Mouse (Mus musculus): ENCODE results near the gene Ccdc6. TPM values are rescaled to one million over a fixed set of nuclear protein-coding genes. Genes with fewer than 3 reads are reported as not detected.
A peak's percentile ranks its signal among the peaks of the same experiment; 100 is the strongest.

Gene Ccdc6
- polyA plus RNA-seq, 1 experiment from 2014 or later, result 19.1 TPM

DNA sequence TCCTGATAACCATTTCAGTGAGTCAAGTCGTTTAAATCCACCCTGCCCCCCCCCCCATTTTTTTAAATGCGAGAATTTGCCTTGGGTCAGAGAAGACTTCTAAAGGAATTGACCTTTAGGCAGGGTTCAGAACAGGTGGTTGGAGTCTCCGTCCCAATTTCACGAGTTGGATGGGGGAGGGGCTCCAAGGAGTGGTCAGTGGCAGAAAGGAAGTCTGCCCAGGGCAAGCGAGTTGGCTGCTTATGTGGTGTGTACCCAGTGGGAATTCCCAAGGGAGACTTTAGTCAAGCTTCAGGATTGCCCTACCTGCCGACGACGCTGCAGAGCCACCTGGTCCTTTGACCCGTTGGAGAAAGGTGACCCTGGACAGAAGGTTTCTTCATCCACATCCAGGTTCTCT lies 97.4 kb downstream of the Ccdc6 start:
- 70% methylated on average over 9 of the region's 9 CpGs for WGBS
- ATAC-seq (replicated peaks; ENCODE audit: low FRiP score), result no peak
- Histone ChIP-seq H3K27me3 (replicated peaks; ENCODE audit: control insufficient read depth, insufficient read depth, low read length) (no peaks in the 10 kb centered on the region), H3K4me2 (no peak overlapping the region), H3K36me3 (ENCODE audit: control insufficient read depth, insufficient read depth, low read length) (peaks cover 8% of the 10 kb centered on the region; the same call in 1 of the 2 replicates), H3K9me3 (ENCODE audit: control insufficient read depth, low read length) (no peaks in the 10 kb centered on the region), H3K4me1 (replicated peaks; ENCODE audit: control insufficient read depth, insufficient read depth, low read length) (peaks cover 8% of the 10 kb centered on the region), H3K4me3 (ENCODE audit: low read depth, low read length) (no peak overlapping the region), H3K9ac (ENCODE audit: low read depth, low read length) (no peak overlapping the region), H3K27ac (ENCODE audit: low read depth, low read length) (no peak overlapping the region)
- DNase-seq (ENCODE audit: low spot score), result no peak

DNA sequence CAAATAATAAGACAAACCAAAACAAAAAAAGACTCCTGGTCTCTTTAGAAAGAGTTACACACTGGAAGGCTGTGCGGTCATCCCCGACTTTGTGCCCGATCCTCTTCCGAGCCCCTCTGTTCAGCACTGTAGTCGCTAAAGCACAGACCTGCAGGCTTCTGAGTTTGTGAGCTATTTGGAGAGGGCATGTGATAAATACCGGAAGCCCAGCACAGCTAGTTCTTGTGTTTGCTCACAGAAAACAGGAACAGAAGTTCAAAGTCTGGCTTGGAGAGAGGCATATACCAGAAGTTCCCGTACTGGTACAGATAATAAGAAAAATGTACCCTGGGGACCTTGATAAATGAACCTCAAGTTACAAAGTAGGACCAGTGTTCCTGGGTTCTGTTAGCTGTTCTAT lies 98.4 kb downstream of the Ccdc6 start:
- H3K27ac ChIP-seq (ENCODE audit: low read depth, low read length), result peak overlapping the region; percentile 61
- 63% methylated on average over 7 of the region's 7 CpGs for WGBS
- peak; percentile 43 for ATAC-seq (replicated peaks; ENCODE audit: low FRiP score)
- no peak for DNase-seq (ENCODE audit: low spot score)
- peaks cover 8% of the 10 kb centered on the region for H3K4me1 ChIP-seq (replicated peaks; ENCODE audit: control insufficient read depth, insufficient read depth, low read length)
- no peaks in the 10 kb centered on the region for H3K9me3 ChIP-seq (ENCODE audit: control insufficient read depth, low read length)
- H3K4me3 ChIP-seq (ENCODE audit: low read depth, low read length), result no peak overlapping the region
- no peak overlapping the region for H3K9ac ChIP-seq (ENCODE audit: low read depth, low read length)
- H3K27me3 ChIP-seq (replicated peaks; ENCODE audit: control insufficient read depth, insufficient read depth, low read length), result no peaks in the 10 kb centered on the region
- peak overlapping the region; percentile 9; the same call in 1 of the 2 replicates for H3K4me2 ChIP-seq
- no peaks in the 10 kb centered on the region; the same call in 1 of the 2 replicates for H3K36me3 ChIP-seq (ENCODE audit: control insufficient read depth, insufficient read depth, low read length)

DNA sequence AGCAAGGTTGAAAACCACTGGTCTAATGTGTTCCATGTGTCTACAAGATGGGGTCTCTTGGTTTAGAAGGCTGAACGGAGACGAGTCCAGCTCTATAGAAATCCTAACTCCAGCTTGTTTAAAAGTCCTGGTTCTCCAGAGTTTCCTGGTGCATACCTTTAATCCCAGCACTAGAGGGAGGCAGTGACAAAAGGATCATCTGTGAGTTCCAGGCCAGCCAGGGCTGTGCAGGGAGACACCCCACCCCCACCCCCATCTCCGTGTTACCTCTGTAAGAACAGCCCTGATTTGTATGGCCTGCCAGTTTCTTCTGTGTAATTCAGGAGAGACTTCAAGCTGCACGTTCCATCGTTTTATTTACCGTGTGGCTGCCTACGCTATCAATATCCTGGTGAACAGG lies 98.9 kb downstream of the Ccdc6 start:
- peak; percentile 56 for ATAC-seq (replicated peaks; ENCODE audit: low FRiP score)
- no peak for DNase-seq (ENCODE audit: low spot score)
- H3K4me2 ChIP-seq, result no peak overlapping the region
- peaks cover 8% of the 10 kb centered on the region for H3K4me1 ChIP-seq (replicated peaks; ENCODE audit: control insufficient read depth, insufficient read depth, low read length)
- no peaks in the 10 kb centered on the region; the same call in 1 of the 2 replicates for H3K36me3 ChIP-seq (ENCODE audit: control insufficient read depth, insufficient read depth, low read length)
- 60% methylated on average over 7 of the region's 7 CpGs for WGBS
- H3K9ac ChIP-seq (ENCODE audit: low read depth, low read length), result no peak overlapping the region
- H3K9me3 ChIP-seq (ENCODE audit: control insufficient read depth, low read length), result no peaks in the 10 kb centered on the region
- peak overlapping the region; percentile 61 for H3K27ac ChIP-seq (ENCODE audit: low read depth, low read length)
- H3K27me3 ChIP-seq (replicated peaks; ENCODE audit: control insufficient read depth, insufficient read depth, low read length), result no peaks in the 10 kb centered on the region
- H3K4me3 ChIP-seq (ENCODE audit: low read depth, low read length), result no peak overlapping the region

DNA sequence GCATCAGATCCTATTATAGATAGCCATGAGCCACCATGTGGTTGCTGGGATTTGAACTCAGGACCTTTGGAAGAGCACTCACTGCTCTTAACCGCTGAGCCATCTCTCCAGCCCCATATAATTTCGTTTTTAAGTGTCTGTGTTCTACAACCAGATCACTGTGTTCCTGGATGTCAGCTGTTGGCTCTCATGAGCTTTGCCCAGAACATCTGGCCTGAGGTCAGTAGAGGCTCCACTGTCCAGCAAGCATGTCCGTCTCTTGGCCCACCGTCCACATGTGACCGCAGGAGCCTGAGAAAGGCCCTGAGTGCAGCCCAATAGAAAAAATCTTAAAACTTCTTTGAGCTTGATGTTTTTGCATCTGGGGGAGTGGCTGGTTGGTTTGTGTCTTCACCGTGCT lies 99.7 kb downstream of the Ccdc6 start:
- no peaks in the 10 kb centered on the region for H3K9me3 ChIP-seq (ENCODE audit: control insufficient read depth, low read length)
- no peaks in the 10 kb centered on the region for H3K27me3 ChIP-seq (replicated peaks; ENCODE audit: control insufficient read depth, insufficient read depth, low read length)
- no peak overlapping the region for H3K27ac ChIP-seq (ENCODE audit: low read depth, low read length)
- no peak overlapping the region for H3K9ac ChIP-seq (ENCODE audit: low read depth, low read length)
- no peak overlapping the region for H3K4me3 ChIP-seq (ENCODE audit: low read depth, low read length)
- WGBS, result 89% methylated on average over 6 of the region's 6 CpGs
- H3K36me3 ChIP-seq (ENCODE audit: control insufficient read depth, insufficient read depth, low read length), result no peaks in the 10 kb centered on the region; the same call in 1 of the 2 replicates
- DNase-seq (ENCODE audit: low spot score) (no peak), ATAC-seq (replicated peaks; ENCODE audit: low FRiP score) (no peak)
- H3K4me2 ChIP-seq, result no peak overlapping the region
- peaks cover 8% of the 10 kb centered on the region for H3K4me1 ChIP-seq (replicated peaks; ENCODE audit: control insufficient read depth, insufficient read depth, low read length)

DNA sequence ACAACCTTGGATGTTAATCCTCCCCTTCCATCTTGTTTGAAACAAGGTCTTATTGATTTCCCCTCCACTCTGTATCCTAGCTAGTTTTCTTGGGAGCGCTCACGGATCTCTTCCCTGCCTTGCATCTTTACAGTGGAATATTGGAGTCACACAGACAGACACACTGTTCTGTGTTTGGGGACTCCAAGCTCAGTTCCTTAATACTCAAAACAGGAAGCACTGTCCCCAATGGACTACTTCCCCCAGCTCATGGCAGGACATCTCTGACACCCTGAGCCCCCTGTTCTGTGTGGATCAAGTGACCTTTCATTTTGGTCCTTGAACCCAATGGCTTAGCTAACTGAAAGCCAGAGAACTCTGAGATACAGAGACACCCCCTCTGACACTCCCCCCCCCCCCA lies 100.7 kb downstream of the Ccdc6 start:
- ATAC-seq (replicated peaks; ENCODE audit: low FRiP score), result no peak
- no peak for DNase-seq (ENCODE audit: low spot score)
- WGBS, result 67% methylated on average over 2 of the region's 2 CpGs
- Histone ChIP-seq H3K4me2 (no peak overlapping the region), H3K27me3 (replicated peaks; ENCODE audit: control insufficient read depth, insufficient read depth, low read length) (no peaks in the 10 kb centered on the region), H3K9me3 (ENCODE audit: control insufficient read depth, low read length) (no peaks in the 10 kb centered on the region), H3K4me1 (replicated peaks; ENCODE audit: control insufficient read depth, insufficient read depth, low read length) (peaks cover 8% of the 10 kb centered on the region), H3K4me3 (ENCODE audit: low read depth, low read length) (no peak overlapping the region), H3K36me3 (ENCODE audit: control insufficient read depth, insufficient read depth, low read length) (no peaks in the 10 kb centered on the region; the same call in 1 of the 2 replicates), H3K9ac (ENCODE audit: low read depth, low read length) (no peak overlapping the region), H3K27ac (ENCODE audit: low read depth, low read length) (no peak overlapping the region)

DNA sequence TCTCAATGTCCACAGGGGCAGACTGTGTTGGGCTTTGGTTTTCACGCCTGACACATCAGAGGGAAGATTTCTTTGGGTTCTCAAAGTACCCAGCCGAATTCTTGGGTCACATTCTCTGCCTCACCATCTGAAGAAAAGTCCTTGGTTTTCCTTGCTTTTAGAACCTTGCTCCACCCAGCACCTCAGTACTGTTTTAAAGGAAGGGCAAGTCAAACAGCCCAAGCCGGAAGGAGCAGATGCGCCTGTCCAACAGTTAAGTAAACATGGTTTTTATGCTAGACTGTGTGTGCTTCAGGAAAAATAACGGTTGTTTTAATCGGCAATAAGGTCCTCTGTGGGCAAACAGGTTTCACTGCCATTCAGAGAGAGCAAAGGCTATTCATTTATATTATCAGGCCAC lies 101.1 kb downstream of the Ccdc6 start:
- Histone ChIP-seq H3K4me2 (no peak overlapping the region), H3K27me3 (replicated peaks; ENCODE audit: control insufficient read depth, insufficient read depth, low read length) (no peaks in the 10 kb centered on the region), H3K4me1 (replicated peaks; ENCODE audit: control insufficient read depth, insufficient read depth, low read length) (peaks cover 8% of the 10 kb centered on the region), H3K9ac (ENCODE audit: low read depth, low read length) (no peak overlapping the region), H3K36me3 (ENCODE audit: control insufficient read depth, insufficient read depth, low read length) (no peaks in the 10 kb centered on the region; the same call in 1 of the 2 replicates), H3K9me3 (ENCODE audit: control insufficient read depth, low read length) (no peaks in the 10 kb centered on the region), H3K4me3 (ENCODE audit: low read depth, low read length) (no peak overlapping the region), H3K27ac (ENCODE audit: low read depth, low read length) (no peak overlapping the region)
- DNase-seq (ENCODE audit: low spot score) (no peak), ATAC-seq (replicated peaks; ENCODE audit: low FRiP score) (no peak)
- 70% methylated on average over 6 of the region's 6 CpGs for WGBS

DNA sequence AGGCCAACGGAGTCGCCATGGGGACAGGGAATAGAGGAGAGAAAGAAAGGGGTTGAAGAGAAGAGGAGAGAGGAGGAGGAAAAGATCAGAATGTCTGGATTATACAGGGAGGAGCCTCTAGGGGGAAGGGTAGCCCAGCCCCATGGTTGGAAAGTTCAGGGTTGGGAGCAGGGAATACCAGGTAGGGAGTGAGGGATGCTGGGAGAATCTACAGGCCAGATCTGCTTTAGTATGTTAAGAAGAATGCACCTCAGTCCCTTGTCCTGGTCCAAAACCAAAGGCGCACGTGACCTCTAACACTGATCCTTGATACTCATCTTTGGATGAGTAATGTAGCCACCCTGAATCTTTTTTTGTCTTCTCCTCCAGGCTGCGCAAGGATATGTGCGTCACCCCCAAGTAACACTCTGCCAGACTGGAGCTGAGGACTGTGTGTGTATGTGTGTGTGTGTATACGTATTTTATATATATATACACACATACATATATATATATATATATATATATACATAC lies 102.1 kb downstream of the Ccdc6 start:
- H3K36me3 ChIP-seq (ENCODE audit: control insufficient read depth, insufficient read depth, low read length), result no peaks in the 10 kb centered on the region; the same call in 1 of the 2 replicates
- WGBS, result 89% methylated on average over 7 of the region's 7 CpGs
- H3K4me1 ChIP-seq (replicated peaks; ENCODE audit: control insufficient read depth, insufficient read depth, low read length), result peaks cover 8% of the 10 kb centered on the region
- H3K4me2 ChIP-seq, result no peak overlapping the region
- H3K9me3 ChIP-seq (ENCODE audit: control insufficient read depth, low read length), result no peaks in the 10 kb centered on the region
- DNase-seq (ENCODE audit: low spot score), result no peak
- no peak overlapping the region for H3K27ac ChIP-seq (ENCODE audit: low read depth, low read length)
- ATAC-seq (replicated peaks; ENCODE audit: low FRiP score), result no peak
- no peak overlapping the region for H3K4me3 ChIP-seq (ENCODE audit: low read depth, low read length)
- H3K27me3 ChIP-seq (replicated peaks; ENCODE audit: control insufficient read depth, insufficient read depth, low read length), result no peaks in the 10 kb centered on the region
- H3K9ac ChIP-seq (ENCODE audit: low read depth, low read length), result no peak overlapping the region

DNA sequence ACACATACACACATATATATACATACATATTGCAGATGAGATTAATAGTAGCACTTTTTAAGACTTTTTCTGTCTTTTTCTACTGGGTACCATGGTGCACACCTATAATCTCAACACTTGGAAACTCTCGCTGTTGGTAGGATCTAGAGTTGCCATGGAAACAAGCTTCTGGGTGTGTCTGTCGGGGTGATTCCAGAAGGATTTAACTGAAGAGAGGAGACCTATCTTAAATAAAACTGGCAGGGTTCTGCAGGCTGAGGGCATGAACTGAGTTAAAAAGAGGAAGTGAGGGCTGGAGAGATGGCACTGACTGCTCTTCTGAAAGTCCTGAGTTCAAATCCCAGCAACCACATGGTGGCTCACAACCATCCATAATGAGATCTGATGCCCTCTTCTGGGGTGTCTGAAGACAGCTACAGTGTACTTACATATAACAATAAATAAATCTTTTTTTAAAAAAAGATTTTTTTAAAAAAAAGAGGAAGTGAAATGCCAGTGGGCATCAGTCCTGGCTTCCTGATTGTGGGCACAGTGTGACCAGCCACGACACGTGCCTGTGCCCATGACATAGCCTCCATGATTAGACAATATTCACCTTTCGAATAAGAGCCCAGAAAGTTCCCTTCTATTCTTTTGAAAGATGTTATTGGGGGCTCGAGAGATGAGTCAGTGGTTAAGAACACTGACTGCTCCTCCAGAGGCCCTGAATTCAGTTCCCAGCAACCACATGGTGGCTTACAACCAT lies 102.7 kb downstream of the Ccdc6 start:
- Histone ChIP-seq H3K27ac (ENCODE audit: low read depth, low read length) (no peak overlapping the region), H3K9me3 (ENCODE audit: control insufficient read depth, low read length) (no peaks in the 10 kb centered on the region), H3K4me2 (no peak overlapping the region), H3K4me3 (ENCODE audit: low read depth, low read length) (no peak overlapping the region), H3K36me3 (ENCODE audit: control insufficient read depth, insufficient read depth, low read length) (no peaks in the 10 kb centered on the region), H3K4me1 (replicated peaks; ENCODE audit: control insufficient read depth, insufficient read depth, low read length) (peaks cover 8% of the 10 kb centered on the region), H3K9ac (ENCODE audit: low read depth, low read length) (no peak overlapping the region), H3K27me3 (replicated peaks; ENCODE audit: control insufficient read depth, insufficient read depth, low read length) (no peaks in the 10 kb centered on the region)
- 78% methylated on average over 6 of the region's 6 CpGs for WGBS
- ATAC-seq (replicated peaks; ENCODE audit: low FRiP score) (no peak), DNase-seq (ENCODE audit: low spot score) (no peak)
